Mouse (Mus musculus): ENCODE data around the gene Ppp4r1. TPM values are rescaled to one million over a fixed set of nuclear protein-coding genes. Genes with fewer than 3 reads are reported as not detected.

The Ppp4r1 gene
- polyA plus RNA-seq, 1 experiment: 28.6 TPM

DNA sequence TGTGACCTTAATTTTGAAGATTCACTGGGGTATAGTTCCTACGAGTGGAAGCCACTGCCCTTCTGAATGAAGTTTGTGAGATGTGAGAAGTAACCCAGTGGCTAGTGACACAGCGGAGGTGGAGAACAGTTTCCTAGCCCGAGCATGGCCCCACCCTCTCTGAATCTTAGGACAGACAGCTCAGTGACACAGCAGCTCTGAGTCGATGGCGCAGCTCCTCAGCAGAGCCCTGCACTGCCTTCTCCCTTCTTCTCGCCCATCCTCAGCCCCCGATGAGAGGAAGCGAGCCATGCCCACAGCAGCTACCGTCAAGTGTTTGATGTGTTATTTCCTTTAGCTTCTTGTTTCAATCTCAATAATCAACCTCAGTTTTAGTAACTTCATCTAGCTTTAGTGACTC is 43.9 kb downstream of the Ppp4r1 start:
- H3K4me1 ChIP-seq (ENCODE audit: control insufficient read depth, insufficient read depth, low read length): no peaks in the 10 kb centered on the region
- no peak overlapping the region for H3K4me3 ChIP-seq (replicated peaks; ENCODE audit: control insufficient read depth, low read depth, low read length)
- H3K27ac ChIP-seq (ENCODE audit: control insufficient read depth, insufficient read depth, low read depth, low read length, poor library complexity): no peak overlapping the region
- 28% methylated on average over 9 of the region's 9 CpGs for WGBS
- TF ChIP-seq POLR2A (IDR thresholded peaks at IDR 0.05; ENCODE audit: borderline replicate concordance, control insufficient read depth, low read depth, low read length) (no peak), CTCF (IDR thresholded peaks at IDR 0.05; ENCODE audit: control insufficient read depth, insufficient read depth, low read length) (no peak)

DNA sequence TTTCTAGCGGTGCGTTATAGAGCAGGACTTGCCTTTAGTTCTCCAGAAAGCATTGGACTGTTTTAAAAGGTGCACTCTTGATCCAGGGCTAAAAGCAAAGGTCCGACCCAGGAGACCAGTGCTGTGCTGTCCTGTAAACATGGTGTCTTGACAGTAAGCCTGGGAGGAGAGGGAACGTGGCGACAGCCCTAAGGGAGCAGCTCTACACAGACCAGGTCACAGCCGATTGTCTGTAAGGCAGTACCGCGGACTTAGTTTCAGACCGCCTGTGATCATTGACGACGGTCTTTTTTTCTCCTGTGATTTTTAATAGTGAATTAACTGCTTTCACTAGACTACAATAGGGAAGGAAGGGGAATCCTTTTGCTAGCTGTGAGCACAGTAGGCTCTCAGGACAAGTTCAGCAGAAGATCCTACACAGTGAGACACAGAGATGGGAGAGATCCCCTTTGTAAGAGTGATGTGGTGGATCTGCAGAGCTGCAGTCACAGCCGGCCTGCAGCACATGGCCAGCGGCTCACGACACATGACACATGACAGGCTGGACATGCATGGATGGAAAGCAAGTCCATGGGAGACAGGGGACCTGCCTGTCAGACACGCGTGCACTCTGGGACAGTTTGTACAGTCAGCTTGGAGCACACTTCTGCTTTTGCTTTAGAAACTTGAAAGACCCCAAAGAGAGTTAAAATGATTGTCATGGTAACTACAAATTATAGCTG is 44.9 kb downstream of the Ppp4r1 start:
- 92% methylated on average over 16 of the region's 16 CpGs for WGBS
- H3K27ac ChIP-seq (ENCODE audit: control insufficient read depth, insufficient read depth, low read depth, low read length, poor library complexity): no peak overlapping the region
- TF ChIP-seq CTCF (IDR thresholded peaks at IDR 0.05; ENCODE audit: control insufficient read depth, insufficient read depth, low read length) (no peak), POLR2A (IDR thresholded peaks at IDR 0.05; ENCODE audit: borderline replicate concordance, control insufficient read depth, low read depth, low read length) (no peak)
- no peak overlapping the region for H3K4me3 ChIP-seq (replicated peaks; ENCODE audit: control insufficient read depth, low read depth, low read length)
- H3K4me1 ChIP-seq (ENCODE audit: control insufficient read depth, insufficient read depth, low read length): no peaks in the 10 kb centered on the region

DNA sequence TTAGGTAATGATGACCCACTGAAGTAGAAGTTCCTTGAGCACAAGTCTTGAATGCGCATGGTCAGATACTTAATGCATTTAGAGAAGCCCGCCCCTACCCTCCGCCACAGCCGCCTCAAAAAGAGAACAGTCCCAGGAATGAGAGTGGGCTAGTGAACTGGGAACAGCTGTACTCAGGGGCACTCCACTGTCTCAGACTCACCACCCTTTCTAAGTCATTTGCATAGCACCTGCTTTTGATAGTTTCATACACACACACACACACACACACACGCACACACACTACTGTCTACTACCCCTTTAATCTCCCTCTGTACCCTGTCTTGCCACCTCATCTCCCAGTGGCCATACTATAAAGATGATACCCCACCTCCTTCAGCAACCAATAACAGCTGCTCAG is 45.5 kb downstream of the Ppp4r1 start:
- no peak overlapping the region for H3K27ac ChIP-seq (ENCODE audit: control insufficient read depth, insufficient read depth, low read depth, low read length, poor library complexity)
- H3K4me1 ChIP-seq (ENCODE audit: control insufficient read depth, insufficient read depth, low read length): no peaks in the 10 kb centered on the region
- 89% methylated on average over 5 of the region's 5 CpGs for WGBS
- TF ChIP-seq POLR2A (IDR thresholded peaks at IDR 0.05; ENCODE audit: borderline replicate concordance, control insufficient read depth, low read depth, low read length): no peak
- TF ChIP-seq CTCF (IDR thresholded peaks at IDR 0.05; ENCODE audit: control insufficient read depth, insufficient read depth, low read length): no peak
- H3K4me3 ChIP-seq (replicated peaks; ENCODE audit: control insufficient read depth, low read depth, low read length): no peak overlapping the region

DNA sequence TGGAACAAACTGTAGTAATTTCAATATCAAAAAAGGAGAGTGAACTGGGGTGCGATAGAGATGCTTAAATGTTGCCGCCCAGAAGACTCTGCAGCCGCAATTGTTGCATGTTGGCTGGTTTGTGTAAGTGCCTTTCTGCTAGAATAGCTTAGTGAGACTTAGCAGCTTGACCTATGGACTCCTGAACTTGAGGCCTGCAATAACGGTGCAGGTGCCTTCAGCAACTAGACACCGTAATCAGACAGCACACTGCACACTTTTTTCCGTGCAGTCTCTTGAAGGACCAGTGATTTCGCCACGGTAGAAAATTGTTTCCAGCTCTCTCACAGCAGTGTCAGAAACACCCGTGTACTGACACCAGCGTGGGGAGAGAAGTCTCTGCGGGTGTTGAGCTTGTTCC is 46.6 kb downstream of the Ppp4r1 start:
- TF ChIP-seq CTCF (IDR thresholded peaks at IDR 0.05; ENCODE audit: control insufficient read depth, insufficient read depth, low read length) (no peak), POLR2A (IDR thresholded peaks at IDR 0.05; ENCODE audit: borderline replicate concordance, control insufficient read depth, low read depth, low read length) (no peak)
- H3K27ac ChIP-seq (ENCODE audit: control insufficient read depth, insufficient read depth, low read depth, low read length, poor library complexity): no peak overlapping the region
- 88% methylated on average over 11 of the region's 11 CpGs for WGBS
- no peaks in the 10 kb centered on the region for H3K4me1 ChIP-seq (ENCODE audit: control insufficient read depth, insufficient read depth, low read length)
- no peak overlapping the region for H3K4me3 ChIP-seq (replicated peaks; ENCODE audit: control insufficient read depth, low read depth, low read length)

DNA sequence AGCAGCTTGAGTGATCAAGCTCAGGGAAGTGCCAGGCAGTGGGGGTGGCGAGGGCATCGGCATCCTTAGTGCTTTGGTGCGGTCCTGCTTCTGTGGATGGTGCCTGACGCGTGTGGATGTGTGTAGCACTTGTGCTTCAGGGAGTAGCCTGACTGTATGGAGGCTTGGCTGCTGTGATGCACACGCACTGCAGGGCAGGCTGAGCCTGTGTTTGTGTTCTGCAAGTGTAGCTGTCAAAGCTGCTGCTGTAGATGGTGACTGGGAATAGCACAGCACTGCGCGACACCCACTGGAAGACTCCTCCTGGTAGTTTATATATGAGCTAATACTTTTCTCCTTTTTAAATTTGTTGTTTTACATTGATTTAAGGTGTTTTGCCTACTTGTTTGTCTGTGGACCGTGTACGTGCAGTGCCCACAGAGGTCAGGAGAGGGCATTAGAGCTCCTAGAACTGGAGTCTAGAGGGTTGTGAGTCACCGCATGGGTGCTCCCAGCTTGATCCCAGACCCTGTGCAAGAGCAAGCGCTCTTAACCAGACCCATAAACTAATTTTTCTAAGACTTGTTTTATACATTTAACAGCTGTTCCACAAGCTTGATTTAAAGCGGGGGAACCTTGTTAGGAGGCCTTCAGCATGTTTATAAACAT is 48.0 kb downstream of the Ppp4r1 start:
- Histone ChIP-seq H3K4me3 (replicated peaks; ENCODE audit: control insufficient read depth, low read depth, low read length) (no peak overlapping the region), H3K27ac (ENCODE audit: control insufficient read depth, insufficient read depth, low read depth, low read length, poor library complexity) (no peak overlapping the region), H3K4me1 (ENCODE audit: control insufficient read depth, insufficient read depth, low read length) (no peaks in the 10 kb centered on the region)
- TF ChIP-seq POLR2A (IDR thresholded peaks at IDR 0.05; ENCODE audit: borderline replicate concordance, control insufficient read depth, low read depth, low read length) (no peak), CTCF (IDR thresholded peaks at IDR 0.05; ENCODE audit: control insufficient read depth, insufficient read depth, low read length) (no peak)
- 90% methylated on average over 13 of the region's 13 CpGs for WGBS

DNA sequence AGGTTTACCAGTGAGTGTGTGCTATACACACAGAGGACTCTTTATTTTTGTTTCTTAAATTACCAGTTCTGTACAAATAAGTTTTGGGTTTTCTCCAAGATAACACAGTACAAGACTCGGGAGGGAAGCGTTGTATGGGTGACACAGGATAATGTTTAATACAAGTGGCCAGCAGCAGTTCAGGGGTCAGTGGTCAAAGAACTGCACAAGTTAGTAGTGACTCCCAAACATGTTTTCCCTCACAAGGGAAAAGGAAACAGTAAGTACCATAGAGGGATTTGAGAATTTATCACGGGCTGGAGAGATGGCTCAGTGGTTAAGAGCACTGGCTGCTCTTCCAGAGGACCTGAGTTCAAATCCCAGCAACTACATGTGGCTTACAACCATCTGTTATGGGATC is 51.5 kb downstream of the Ppp4r1 start:
- H3K4me3 ChIP-seq (replicated peaks; ENCODE audit: control insufficient read depth, low read depth, low read length): no peak overlapping the region
- 86% methylated on average over 3 of the region's 3 CpGs for WGBS
- H3K4me1 ChIP-seq (ENCODE audit: control insufficient read depth, insufficient read depth, low read length): no peaks in the 10 kb centered on the region

DNA sequence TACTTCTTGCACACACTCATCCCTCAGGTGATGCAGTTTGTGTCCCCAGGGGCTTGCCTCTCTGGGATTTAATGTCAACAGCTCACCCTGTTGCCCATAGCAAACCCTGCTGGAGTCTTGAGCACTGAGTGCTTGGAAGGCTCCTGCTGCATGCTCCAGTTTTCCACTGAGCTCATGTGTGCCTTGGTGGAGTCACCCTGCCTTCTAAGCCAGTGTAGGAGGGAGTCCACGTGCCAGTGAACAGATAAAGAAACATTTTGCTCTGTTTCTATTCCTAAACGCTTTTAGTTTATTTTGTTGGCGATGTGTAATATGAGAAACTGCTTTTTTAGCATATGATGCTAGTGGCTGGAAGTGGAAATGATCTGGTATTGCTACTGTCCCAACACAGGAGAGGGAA is 54.4 kb downstream of the Ppp4r1 start:
- no peak overlapping the region for H3K4me3 ChIP-seq (replicated peaks; ENCODE audit: control insufficient read depth, low read depth, low read length)
- H3K4me1 ChIP-seq (ENCODE audit: control insufficient read depth, insufficient read depth, low read length): no peaks in the 10 kb centered on the region
- TF ChIP-seq CTCF (IDR thresholded peaks at IDR 0.05; ENCODE audit: control insufficient read depth, insufficient read depth, low read length): no peak
- TF ChIP-seq POLR2A (IDR thresholded peaks at IDR 0.05; ENCODE audit: borderline replicate concordance, control insufficient read depth, low read depth, low read length): no peak
- 89% methylated on average over 3 of the region's 3 CpGs for WGBS
- no peak overlapping the region for H3K27ac ChIP-seq (ENCODE audit: control insufficient read depth, insufficient read depth, low read depth, low read length, poor library complexity)

More for the DNA sequence above, 51.5 kb downstream of the Ppp4r1 start:
- no peak overlapping the region for H3K27ac ChIP-seq (ENCODE audit: control insufficient read depth, insufficient read depth, low read depth, low read length, poor library complexity)
- TF ChIP-seq POLR2A (IDR thresholded peaks at IDR 0.05; ENCODE audit: borderline replicate concordance, control insufficient read depth, low read depth, low read length) (no peak), CTCF (IDR thresholded peaks at IDR 0.05; ENCODE audit: control insufficient read depth, insufficient read depth, low read length) (no peak)

DNA sequence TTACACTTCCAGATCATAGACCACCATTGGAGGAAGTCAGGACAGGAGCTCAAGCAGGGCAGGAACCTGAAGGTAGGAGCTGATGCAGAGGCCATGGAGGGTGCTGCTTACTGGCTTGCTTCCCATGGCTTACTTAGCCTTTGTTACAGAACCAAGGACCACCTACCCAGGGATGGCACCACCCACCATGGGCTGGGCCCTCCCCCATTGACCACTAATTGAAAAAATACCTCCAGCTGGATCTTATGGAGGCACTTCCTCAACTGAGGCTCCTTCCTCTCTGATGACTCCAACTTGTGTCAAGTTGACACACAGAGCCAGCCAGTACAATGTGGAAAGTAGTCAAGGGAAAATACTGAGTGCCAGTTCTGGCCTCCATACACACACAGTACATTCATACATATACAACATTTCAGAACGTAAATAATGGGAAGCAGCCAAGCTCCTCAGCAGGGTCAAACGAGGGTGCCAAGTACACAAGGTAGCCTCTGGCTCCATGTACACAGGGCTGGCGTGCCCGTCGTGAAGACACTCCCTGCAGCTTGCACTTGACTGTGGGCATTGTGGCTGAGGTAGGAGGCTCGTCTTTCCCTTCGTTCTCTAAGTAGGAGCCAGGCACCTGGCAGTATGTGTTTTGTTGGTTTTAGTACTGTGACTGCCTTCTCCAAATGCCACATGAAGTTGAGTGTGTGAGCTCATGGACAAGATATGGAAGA is 57.3 kb downstream of the Ppp4r1 start:
- WGBS: 77% methylated on average over 7 of the region's 7 CpGs
- Histone ChIP-seq H3K27ac (ENCODE audit: control insufficient read depth, insufficient read depth, low read depth, low read length, poor library complexity) (no peak overlapping the region), H3K4me1 (ENCODE audit: control insufficient read depth, insufficient read depth, low read length) (no peaks in the 10 kb centered on the region), H3K4me3 (replicated peaks; ENCODE audit: control insufficient read depth, low read depth, low read length) (no peak overlapping the region)
- TF ChIP-seq CTCF (IDR thresholded peaks at IDR 0.05; ENCODE audit: control insufficient read depth, insufficient read depth, low read length): no peak

All from bone marrow, adult 2 months (tissue).